Mouse (Mus musculus) urinary bladder, postnatal 14 days (tissue): ENCODE results near the gene Rbm15.
A peak's percentile ranks its signal among the peaks of the same experiment; 100 is the strongest.
"Not testable (repeated sequence)": the region's sequence is repeated elsewhere in the genome, so short reads cannot be mapped to it uniquely, and the experiment has no call there.

ENCODE experiments used
- DNase-seq: peaks from one replicate; pipeline ENCODE4 v3.0.0; 2021; ENCODE audit warnings: low spot score

Gene Rbm15

GRCm38 (mm10) chr3:107330503-107331424 lies 2.7 kb downstream of the Rbm15 start:
- DNase-seq, result no peak

- no peak for DNase-seq
Observed at GRCm38 (mm10) chr3:107326442-107326841, 7.0 kb downstream of the Rbm15 start.

- DNase-seq, result no peak
Observed at GRCm38 (mm10) chr3:107321776-107322175, 11.7 kb downstream of the Rbm15 start.

- no peak for DNase-seq
Observed at GRCm38 (mm10) chr3:107321141-107321540, 12.3 kb downstream of the Rbm15 start.

- DNase-seq, result no peak
Observed at GRCm38 (mm10) chr3:107317338-107317737, 16.1 kb downstream of the Rbm15 start.

GRCm38 (mm10) chr3:107296917-107297316 lies 36.6 kb downstream of the Rbm15 start:
- not testable (repeated sequence) for DNase-seq

GRCm38 (mm10) chr3:107295672-107296360 lies 37.7 kb downstream of the Rbm15 start:
- no peak for DNase-seq

GRCm38 (mm10) chr3:107290764-107291381 lies 42.6 kb downstream of the Rbm15 start, which contains the start of gene Slc16a4:
TSS of gene Slc16a4 (plus strand) at chr3:107291230.
- DNase-seq, result peak; percentile 59

GRCm38 (mm10) chr3:107287346-107287745 lies 46.1 kb downstream of the Rbm15 start:
- no peak for DNase-seq

GRCm38 (mm10) chr3:107286123-107286522 lies 47.4 kb downstream of the Rbm15 start:
- no peak for DNase-seq

GRCm38 (mm10) chr3:107278479-107279269 lies 54.8 kb downstream of the Rbm15 start, which contains the start of gene Lamtor5:
TSS of gene Lamtor5 (plus strand) at chr3:107278858.
- peak; percentile 89 for DNase-seq

- DNase-seq, result no peak
Observed at GRCm38 (mm10) chr3:107276626-107277025, 56.8 kb downstream of the Rbm15 start.

GRCm38 (mm10) chr3:107275996-107276395 lies 57.5 kb downstream of the Rbm15 start:
- no peak for DNase-seq
